Mouse (Mus musculus) hindbrain, embryonic 11.5 days (tissue): ENCODE data around the gene Dst. TPM values are rescaled to one million over a fixed set of nuclear protein-coding genes. Genes with fewer than 3 reads are reported as not detected.

Source experiments
- ATAC-seq: fragments of 200-750 bp; cut with Nextera tagmentation; 2 replicates; pipeline ENCODE4 v1.8.0; 2017; ENCODE audit warnings: mild to moderate bottlenecking, moderate TSS enrichment, moderate library complexity; ENCODE audit not compliant: low FRiP score
- DNase-seq: peaks from one replicate; pipeline ENCODE4 v3.0.0-alpha.2; 2015; ENCODE audit warnings: low spot score
- H3K27ac ChIP-seq: fragments of 300-500 bp; sonication (generic); 2 replicates; pipeline ENCODE4 v1.5.1; 2014; ENCODE audit warnings: mild to moderate bottlenecking, low read depth, low read length
- H3K27me3 ChIP-seq: fragments of 300-500 bp; sonication (generic); 2 replicates; pipeline ENCODE4 v1.6.1; 2014; ENCODE audit warnings: mild to moderate bottlenecking, low read length, moderate library complexity, mixed read lengths; ENCODE audit not compliant: control insufficient read depth, insufficient read depth
- H3K36me3 ChIP-seq: fragments of 300-500 bp; sonication (generic); 2 replicates; pipeline ENCODE4 v1.6.1; 2014; ENCODE audit warnings: mild to moderate bottlenecking, low read length, moderate library complexity, mixed read lengths; ENCODE audit not compliant: control insufficient read depth, insufficient read depth
- H3K4me1 ChIP-seq: fragments of 300-500 bp; sonication (generic); replicated peaks from 2 replicates; pipeline ENCODE4 v1.6.1; 2014; ENCODE audit warnings: low read length, mixed read lengths; ENCODE audit not compliant: control insufficient read depth, insufficient read depth
- H3K4me2 ChIP-seq: fragments of 300-500 bp; sonication (generic); replicated peaks from 2 replicates; pipeline ENCODE4 v1.6.1; 2014; ENCODE audit warnings: mild to moderate bottlenecking, low read depth, low read length
- H3K4me3 ChIP-seq: fragments of 300-500 bp; sonication (generic); 2 replicates; pipeline ENCODE4 v1.5.1; 2014; ENCODE audit warnings: low read depth, low read length
- H3K9ac ChIP-seq: fragments of 300-500 bp; sonication (generic); 2 replicates; pipeline ENCODE4 v1.6.1; 2014; ENCODE audit warnings: low read depth, low read length
- H3K9me3 ChIP-seq: fragments of 300-500 bp; sonication (generic); 2 replicates; pipeline ENCODE4 v1.6.1; 2016; ENCODE audit warnings: low read length; ENCODE audit not compliant: control insufficient read depth
- WGBS: fragments of 180-500 bp; shearing (Covaris S2); extraction: QIAGEN DNeasy Blood & Tissue Kit; methylation state at CpG from one replicate; pipeline ENCODE4 v1.1.7; 2014; 5-methylcytosine and 5-hydroxymethylcytosine counted together
- polyA plus RNA-seq: library from polyadenylated mRNA; unstranded; fragments of >200 nt; fragmentation: Nextera tagmentation; extraction: Ambion mirVana; gene quantifications from 2 replicates; pipeline ENCODE4 v1.2.1, GENCODE M21; 2014

Dst gene
- polyA plus RNA-seq, 1 experiment from 2014 or later = 60.0 TPM

GRCm38 (mm10) chr1:34124376-34124775 lies 216.4 kb downstream of the Dst start:
- Histone ChIP-seq H3K4me1 (no peaks in the 10 kb centered on the region), H3K36me3 (no peaks in the 10 kb centered on the region), H3K9ac (no peak overlapping the region), H3K4me2 (no peak overlapping the region), H3K9me3 (no peaks in the 10 kb centered on the region), H3K27me3 (no peaks in the 10 kb centered on the region), H3K4me3 (no peak overlapping the region), H3K27ac (no peak overlapping the region)
- ATAC-seq (no peak), DNase-seq (no peak)
- WGBS = 94% methylated on average over 7 of the region's 7 CpGs

GRCm38 (mm10) chr1:34125148-34125547 lies 217.1 kb downstream of the Dst start:
- ATAC-seq (no peak), DNase-seq (no peak)
- 95% methylated on average over 5 of the region's 5 CpGs for WGBS
- Histone ChIP-seq H3K4me1 (no peaks in the 10 kb centered on the region), H3K27ac (no peak overlapping the region), H3K4me2 (no peak overlapping the region), H3K9me3 (no peaks in the 10 kb centered on the region), H3K9ac (no peak overlapping the region), H3K27me3 (no peaks in the 10 kb centered on the region), H3K4me3 (no peak overlapping the region), H3K36me3 (no peaks in the 10 kb centered on the region)

- ATAC-seq = no peak
- 59% methylated on average over 15 of the region's 15 CpGs for WGBS
- no peak for DNase-seq
- H3K9me3 ChIP-seq = no peaks in the 10 kb centered on the region
- no peak overlapping the region for H3K4me2 ChIP-seq
- no peak overlapping the region for H3K27ac ChIP-seq
- no peak overlapping the region for H3K9ac ChIP-seq
- no peaks in the 10 kb centered on the region for H3K4me1 ChIP-seq
- H3K4me3 ChIP-seq = no peak overlapping the region
- no peaks in the 10 kb centered on the region for H3K27me3 ChIP-seq
- no peaks in the 10 kb centered on the region for H3K36me3 ChIP-seq
Observed at GRCm38 (mm10) chr1:34127714-34128474, 219.9 kb downstream of the Dst start.

- ATAC-seq = no peak
- Histone ChIP-seq H3K36me3 (no peaks in the 10 kb centered on the region), H3K9ac (no peak overlapping the region), H3K27ac (no peak overlapping the region), H3K4me1 (no peaks in the 10 kb centered on the region), H3K4me3 (no peak overlapping the region), H3K27me3 (no peaks in the 10 kb centered on the region), H3K4me2 (no peak overlapping the region), H3K9me3 (no peaks in the 10 kb centered on the region)
- 88% methylated on average over 2 of the region's 2 CpGs for WGBS
- no peak for DNase-seq
Observed at GRCm38 (mm10) chr1:34128796-34129195, 220.8 kb downstream of the Dst start.

- Histone ChIP-seq H3K9me3 (no peaks in the 10 kb centered on the region), H3K4me1 (no peaks in the 10 kb centered on the region), H3K27ac (no peak overlapping the region), H3K4me2 (no peak overlapping the region), H3K27me3 (no peaks in the 10 kb centered on the region), H3K4me3 (no peak overlapping the region), H3K36me3 (no peaks in the 10 kb centered on the region), H3K9ac (no peak overlapping the region)
- DNase-seq = no peak
- ATAC-seq = no peak
- WGBS = 87% methylated on average over 9 of the region's 9 CpGs
Observed at GRCm38 (mm10) chr1:34129691-34130090, 221.7 kb downstream of the Dst start.

GRCm38 (mm10) chr1:34130804-34131203 lies 222.8 kb downstream of the Dst start:
- Histone ChIP-seq H3K4me3 (no peak overlapping the region), H3K27me3 (no peaks in the 10 kb centered on the region), H3K9ac (no peak overlapping the region), H3K4me2 (no peak overlapping the region), H3K9me3 (no peaks in the 10 kb centered on the region), H3K27ac (no peak overlapping the region), H3K36me3 (no peaks in the 10 kb centered on the region), H3K4me1 (no peaks in the 10 kb centered on the region)
- DNase-seq (no peak), ATAC-seq (no peak)
- WGBS = 68% methylated on average over 10 of the region's 10 CpGs

- 93% methylated on average over 16 of the region's 16 CpGs for WGBS
- DNase-seq = no peak
- H3K9ac ChIP-seq = no peak overlapping the region
Observed at GRCm38 (mm10) chr1:34132875-34133274, 224.8 kb downstream of the Dst start.

GRCm38 (mm10) chr1:34135535-34135934 lies 227.5 kb downstream of the Dst start:
- Histone ChIP-seq H3K36me3 (no peaks in the 10 kb centered on the region), H3K4me2 (no peak overlapping the region), H3K4me3 (no peak overlapping the region), H3K9ac (no peak overlapping the region), H3K27me3 (no peaks in the 10 kb centered on the region), H3K27ac (no peak overlapping the region), H3K9me3 (no peaks in the 10 kb centered on the region), H3K4me1 (no peaks in the 10 kb centered on the region)
- 92% methylated on average over 3 of the region's 3 CpGs for WGBS
- ATAC-seq (no peak), DNase-seq (no peak)

More at GRCm38 (mm10) chr1:34132875-34133274, 224.8 kb downstream of the Dst start:
- H3K4me3 ChIP-seq = no peak overlapping the region
- no peaks in the 10 kb centered on the region for H3K9me3 ChIP-seq
- no peaks in the 10 kb centered on the region for H3K36me3 ChIP-seq
- ATAC-seq = no peak
- no peaks in the 10 kb centered on the region for H3K27me3 ChIP-seq
- no peak overlapping the region for H3K27ac ChIP-seq
- H3K4me1 ChIP-seq = no peaks in the 10 kb centered on the region
- H3K4me2 ChIP-seq = no peak overlapping the region

GRCm38 (mm10) chr1:34139191-34139853 lies 231.3 kb downstream of the Dst start:
- Histone ChIP-seq H3K27me3 (no peaks in the 10 kb centered on the region), H3K27ac (no peak overlapping the region), H3K4me1 (no peaks in the 10 kb centered on the region), H3K4me3 (no peak overlapping the region), H3K36me3 (no peaks in the 10 kb centered on the region), H3K9ac (no peak overlapping the region), H3K9me3 (no peaks in the 10 kb centered on the region), H3K4me2 (no peak overlapping the region)
- 73% methylated on average over 13 of the region's 13 CpGs for WGBS
- no peak for ATAC-seq
- no peak for DNase-seq
